Mouse (Mus musculus): ENCODE measurements around the gene Nrde2.
"Not testable (repeated sequence)": the region's sequence is repeated elsewhere in the genome, so short reads cannot be mapped to it uniquely, and the experiment has no call there.

Gene Nrde2

DNA sequence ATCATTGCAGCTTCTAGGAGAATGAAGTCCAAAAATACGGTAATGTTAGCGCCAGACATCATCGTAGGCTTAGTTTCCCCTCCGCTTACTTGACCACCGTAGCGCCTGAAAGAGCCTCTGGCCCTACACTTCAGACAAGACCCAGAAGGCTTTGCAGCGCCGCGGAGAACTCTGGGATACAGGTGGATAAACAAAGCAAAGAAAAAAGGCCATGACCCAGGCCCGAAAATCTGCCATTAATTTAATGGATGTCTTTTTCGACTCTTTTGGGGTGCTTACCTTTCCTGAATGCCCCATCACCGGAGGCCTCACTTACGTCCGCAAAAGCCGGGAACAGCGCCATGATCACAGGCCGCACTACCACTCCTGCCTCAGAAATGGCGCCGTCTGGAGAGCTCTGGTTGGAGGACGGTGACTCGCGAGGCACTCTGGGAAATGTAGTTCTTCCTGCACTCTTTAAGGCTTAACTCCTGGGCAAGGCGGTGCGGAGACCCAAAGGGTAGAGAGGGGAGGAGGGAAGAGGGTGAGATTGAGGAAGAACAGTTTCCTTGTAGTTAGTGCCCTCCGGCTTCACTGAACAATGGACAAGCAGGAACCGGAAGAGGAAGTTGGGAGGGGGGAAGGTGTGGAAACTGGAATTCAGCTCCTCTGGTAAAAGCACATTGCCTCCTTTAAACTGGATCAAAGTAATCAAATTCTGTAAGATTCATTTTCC is at the start of gene Nrde2:
Nrde2 (minus strand) TSS at position 393 of the 715 bp plus-strand sequence.
- DNase-seq: peak; percentile 86 to 92

- no peak for DNase-seq
These were observed 47.5 kb upstream of the Nrde2 start for GRCm38 (mm10) chr12:100206926-100207325.

DNA sequence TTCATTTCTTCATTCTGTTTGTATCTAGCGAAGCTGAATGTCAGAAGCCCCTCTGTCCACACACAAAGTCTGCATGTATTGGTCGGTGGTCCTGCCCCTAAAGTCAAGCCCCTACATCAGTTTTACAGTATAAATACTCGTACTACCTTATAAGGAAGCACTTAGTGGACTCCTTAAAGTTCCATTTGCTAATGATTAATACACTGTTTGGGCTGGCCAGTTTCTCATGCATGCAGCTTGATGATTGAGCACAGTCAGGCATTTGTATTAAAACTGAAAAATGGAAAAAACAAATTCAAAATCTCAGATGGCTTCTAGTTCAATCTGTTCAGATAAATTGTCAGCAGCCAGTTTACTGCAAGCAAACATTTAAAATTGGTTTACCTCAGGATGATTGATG is 47.1 kb upstream of the Nrde2 start:
- no peak for DNase-seq

- no peak for DNase-seq
These were observed 45.7 kb upstream of the Nrde2 start for GRCm38 (mm10) chr12:100205156-100205555.

- no peak for DNase-seq
These were observed 44.3 kb upstream of the Nrde2 start for GRCm38 (mm10) chr12:100203759-100204158.

DNA sequence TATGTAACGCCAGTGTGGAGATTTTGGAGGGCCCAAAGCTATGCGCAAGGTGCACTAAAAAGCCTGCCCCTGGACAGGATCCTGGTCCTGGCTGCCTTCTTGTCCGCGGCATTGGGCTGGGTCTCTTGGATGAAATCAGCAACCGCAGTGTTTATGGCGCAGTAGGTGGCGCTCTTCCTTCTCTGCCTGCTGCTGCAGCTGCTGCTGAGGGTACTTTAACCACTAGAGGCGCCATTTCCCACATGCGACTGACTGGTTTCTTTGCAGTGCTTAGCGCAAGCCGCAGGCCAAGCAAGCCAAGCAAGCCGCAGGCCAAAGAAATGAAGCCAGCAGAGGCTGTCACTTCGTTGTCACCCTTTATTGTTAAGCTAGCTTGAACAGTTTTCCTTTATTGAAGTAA is 42.4 kb upstream of the Nrde2 start:
- DNase-seq: peak; percentile 93 to 98

DNA sequence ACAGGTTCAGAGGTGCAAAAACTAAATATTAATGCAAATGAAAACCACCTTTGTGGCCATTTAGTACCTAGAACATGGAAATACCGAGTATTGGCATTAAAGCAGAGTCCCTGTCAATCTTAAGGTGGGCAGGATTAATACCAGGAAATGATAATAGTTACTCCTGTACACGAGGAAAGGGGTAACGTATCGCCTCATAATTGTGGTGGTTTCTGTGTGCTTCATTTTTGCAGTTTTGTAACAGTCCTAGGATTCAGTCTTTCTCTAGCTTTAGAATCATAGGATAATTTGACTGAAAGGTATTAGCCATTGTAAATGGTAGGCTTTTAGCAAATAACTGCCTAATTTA is 41.9 kb upstream of the Nrde2 start:
- no peak for DNase-seq

- peak in 1 of 2 experiments; percentile 53 for DNase-seq
These were observed 41.4 kb upstream of the Nrde2 start for GRCm38 (mm10) chr12:100200645-100201362.

DNA sequence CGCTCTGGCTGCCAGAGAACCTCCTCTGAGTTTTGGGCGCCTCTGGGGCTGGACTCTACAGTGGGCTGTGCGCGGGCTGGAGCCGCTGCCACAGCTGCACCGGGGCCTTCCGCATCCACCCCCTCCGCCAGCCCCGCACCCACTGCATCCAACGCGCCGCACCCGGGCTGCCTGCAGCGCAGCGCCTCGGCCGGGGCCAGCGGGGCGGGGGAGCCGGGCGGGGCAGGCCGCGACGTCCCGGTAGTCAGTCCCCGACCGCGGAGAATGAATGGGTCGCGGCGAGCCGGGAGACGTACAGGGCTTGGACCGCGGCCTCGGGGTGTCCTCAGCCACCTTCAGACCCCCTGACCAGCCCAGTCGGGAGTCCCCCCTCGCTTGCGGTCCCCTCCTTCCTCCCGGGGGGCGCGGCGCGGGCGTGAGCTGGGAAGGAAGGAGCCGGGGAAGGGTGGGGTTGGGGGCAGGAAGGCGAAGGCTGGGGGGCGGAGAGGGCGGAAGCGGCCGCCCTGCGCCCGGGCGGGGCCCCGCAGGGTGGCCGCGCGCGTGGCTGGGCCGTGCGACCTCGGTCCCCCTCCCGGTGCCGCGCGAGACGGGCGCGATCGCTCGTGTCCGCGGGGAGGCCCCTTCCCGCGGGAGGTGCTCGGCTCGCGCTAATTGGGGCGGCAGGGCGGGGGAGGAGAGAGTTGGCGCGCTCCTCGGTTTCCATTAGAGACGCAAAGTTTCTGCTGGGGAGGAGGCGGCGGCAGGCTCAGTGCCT is 40.6 kb upstream of the Nrde2 start:
- peak; percentile 67 to 75 for DNase-seq

DNA sequence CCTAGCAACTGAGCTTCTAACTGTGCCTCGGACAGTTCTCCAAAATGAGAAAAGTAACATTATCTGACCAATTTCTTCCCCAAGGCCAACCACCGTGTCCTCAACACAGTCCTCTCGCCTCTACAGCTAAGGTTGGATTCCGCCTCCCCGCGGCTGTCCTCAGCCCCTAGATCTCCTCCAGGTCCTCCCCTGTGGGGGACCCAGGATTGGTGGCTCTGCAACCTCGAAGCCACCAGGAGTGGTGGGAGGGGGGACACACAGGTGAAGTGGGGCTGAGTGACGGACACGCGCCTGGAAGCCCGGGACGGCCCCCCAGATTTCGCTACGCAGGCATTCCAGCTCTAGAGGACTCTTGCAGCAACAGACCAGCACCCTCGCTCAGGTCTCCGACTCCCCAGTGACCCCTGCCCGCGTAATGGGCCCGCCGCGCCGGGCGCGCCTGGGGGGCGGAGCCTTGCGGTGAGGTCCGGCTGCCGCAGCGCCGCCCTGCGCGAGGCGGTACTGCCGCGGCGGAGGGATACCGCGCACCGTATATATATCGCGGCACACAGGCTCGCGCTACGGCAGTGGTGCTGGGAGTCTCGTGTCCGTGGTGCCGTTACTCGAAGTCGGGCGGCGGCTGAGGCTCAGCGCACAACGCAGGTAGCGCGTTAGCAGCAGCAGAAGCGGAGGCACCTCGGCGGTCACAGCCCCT is 39.7 kb upstream of the Nrde2 start, which contains the start of gene Calm1:
Calm1 (plus strand) TSS at position 469 of the 694 bp plus-strand sequence.
- DNase-seq: peak; percentile 97

DNA sequence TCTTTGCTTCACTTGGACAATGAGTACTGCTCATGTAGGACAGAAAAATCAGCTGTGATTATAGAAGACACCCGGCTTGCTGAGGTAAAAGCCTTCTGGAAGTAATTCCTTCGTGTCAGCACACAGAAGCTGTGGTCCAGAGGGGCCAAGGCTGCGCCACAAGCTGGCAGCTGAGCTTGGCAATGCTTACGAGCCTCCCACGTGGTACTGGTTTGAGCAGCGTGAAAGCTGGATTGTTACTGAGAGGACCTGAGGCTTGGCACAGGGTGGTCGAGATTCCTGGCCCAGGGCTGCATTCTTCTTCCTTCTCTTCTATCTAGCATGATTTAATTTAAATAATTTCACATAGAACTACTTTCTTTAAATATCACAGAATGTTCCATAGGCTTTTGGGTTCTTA is 37.3 kb upstream of the Nrde2 start:
- DNase-seq: no peak

- no peak for DNase-seq
These were observed 34.7 kb upstream of the Nrde2 start for GRCm38 (mm10) chr12:100194181-100194580.

DNA sequence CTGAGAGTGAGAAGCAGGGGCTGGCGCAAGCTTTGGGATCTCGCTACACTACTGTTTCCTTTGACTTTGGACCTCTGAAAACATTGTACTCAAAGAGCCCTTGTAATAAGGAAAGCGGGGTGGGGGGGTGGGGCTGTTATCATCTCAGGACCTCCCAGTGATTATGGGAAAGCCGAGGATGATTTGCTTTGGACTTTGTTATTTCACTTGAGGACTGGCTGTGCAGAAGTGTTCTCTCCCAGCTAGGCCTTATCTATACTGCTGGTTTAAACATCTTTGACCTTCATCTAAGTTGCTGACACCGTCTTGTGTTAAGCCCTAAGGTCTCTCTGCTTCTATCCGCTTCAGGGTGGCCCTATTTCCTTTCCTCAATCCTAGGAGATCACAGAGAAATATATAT is 31.3 kb upstream of the Nrde2 start:
- DNase-seq: no peak

GRCm38 (mm10) chr12:100187756-100188430 is 28.4 kb upstream of the Nrde2 start:
- DNase-seq: peak; percentile 32 to 61

- peak; percentile 99 to 100 for DNase-seq
These were observed 27.7 kb upstream of the Nrde2 start for GRCm38 (mm10) chr12:100187013-100187755.

DNA sequence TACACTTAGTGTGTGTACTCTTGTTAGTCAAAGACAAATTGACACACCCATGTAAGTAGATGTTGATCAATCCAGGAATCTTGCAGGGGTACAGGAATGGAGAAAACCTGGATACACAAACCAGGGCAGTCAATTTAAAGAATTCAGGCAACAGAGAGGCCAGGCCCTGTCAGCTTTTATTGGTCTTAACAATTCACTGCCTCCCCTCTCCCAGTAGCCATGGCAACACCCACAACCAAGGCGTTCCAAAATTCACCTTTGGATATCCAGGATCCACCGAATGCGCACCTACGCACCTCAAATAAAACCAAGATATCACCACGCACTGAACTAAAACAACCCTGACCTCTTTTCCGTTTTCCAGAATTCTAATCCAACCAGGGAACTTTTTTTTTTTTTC is 26.9 kb upstream of the Nrde2 start:
- peak; percentile 39 to 57 for DNase-seq

DNA sequence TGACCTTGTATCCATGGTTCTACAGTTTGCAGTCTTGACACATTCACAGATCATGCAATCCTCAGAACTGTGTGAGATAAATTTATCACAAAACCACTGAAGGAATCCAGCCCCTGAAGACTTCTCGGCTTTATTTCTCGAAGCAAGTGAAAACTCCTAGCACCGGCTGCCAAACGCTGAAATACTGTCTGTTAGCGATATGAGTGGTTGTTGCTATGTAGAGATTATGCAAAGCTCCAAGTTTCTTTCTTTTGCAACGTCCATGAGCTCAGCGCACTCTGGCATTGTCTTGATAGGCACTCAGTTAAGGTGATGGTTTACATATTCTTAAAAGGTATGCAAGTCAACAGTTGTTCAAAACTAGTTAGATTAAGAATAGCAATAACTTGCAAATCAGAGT is 26.4 kb upstream of the Nrde2 start:
- no peak for DNase-seq

DNA sequence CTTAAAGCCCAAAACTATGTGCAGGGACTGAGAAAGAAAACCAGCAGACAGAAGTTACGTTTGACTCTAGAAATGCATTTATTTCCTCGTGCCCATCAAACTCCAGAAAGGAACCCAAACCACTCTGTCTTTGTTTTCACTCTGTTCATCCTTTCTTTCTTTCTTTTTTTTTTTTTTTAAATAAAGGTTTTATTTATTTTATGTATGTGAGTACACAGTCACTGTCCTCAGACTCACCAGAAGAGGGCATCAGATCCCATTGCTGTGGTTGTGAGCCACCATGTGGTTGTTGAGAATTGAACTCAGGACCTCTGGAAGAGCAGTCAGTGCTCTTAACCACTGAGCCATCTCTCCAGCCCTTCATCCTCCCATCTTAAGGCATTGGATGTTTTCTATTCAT is 25.5 kb upstream of the Nrde2 start:
- DNase-seq: not testable (repeated sequence)

DNA sequence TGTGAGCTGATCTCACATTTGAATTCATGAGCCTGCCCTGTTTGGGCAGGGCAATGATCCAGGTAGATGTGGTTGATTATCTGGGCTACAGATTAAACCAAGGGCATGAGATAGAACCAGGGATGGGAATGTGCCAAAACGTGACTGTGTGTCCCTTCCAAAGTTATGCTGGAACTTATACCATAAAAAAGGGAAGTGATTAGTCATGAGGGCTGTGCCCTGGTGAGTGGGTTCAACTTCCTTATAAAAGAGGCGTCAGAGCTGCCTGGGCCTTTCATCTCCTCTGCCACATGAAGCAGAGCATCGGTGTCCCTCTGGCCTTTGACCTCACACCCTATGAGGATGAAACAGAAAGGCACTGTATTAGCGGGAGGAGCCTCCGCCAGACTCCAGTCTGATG is 24.5 kb upstream of the Nrde2 start:
- DNase-seq: no peak

DNA sequence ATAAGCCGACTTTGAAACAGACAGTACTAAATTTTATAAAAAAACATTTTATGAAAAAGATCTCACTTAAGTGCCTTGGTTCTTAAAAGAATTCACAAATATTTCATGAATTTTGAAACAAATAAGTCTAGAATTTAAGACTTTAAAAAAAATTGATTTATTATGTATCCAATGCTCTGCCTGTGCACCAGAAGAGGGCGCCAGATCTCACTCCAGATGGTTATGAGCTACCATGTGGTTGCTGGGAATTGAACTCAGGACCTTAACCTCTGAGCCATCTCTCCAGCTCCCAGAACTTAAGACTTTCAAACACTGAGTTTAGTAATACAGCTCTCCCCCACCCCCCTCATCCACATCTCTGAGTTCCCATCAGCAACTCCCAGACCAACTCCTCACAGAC is 23.2 kb upstream of the Nrde2 start:
- no peak for DNase-seq

DNA sequence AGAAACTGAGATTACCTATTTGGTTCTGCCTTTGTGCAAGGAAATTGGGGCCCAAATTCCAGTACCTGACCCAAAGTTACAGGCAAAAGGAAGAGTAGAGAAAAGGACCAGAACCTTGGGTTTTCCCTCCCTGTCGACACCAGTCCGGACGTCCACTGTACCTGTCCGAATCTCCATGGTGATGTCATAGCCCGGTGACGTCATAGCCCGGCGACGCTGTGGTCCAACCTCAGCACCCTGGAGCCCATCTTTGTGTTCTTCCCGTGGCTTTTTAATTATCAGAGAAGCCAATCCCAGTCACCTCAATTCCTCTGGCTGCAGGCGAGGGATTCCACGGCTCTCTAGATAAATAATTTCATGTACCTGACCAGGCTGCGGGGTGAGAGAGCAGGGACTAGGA is 21.3 kb upstream of the Nrde2 start:
- no peak for DNase-seq

Measured in cerebellum, postnatal 36 days (tissue).